In the genomic region with DNA sequence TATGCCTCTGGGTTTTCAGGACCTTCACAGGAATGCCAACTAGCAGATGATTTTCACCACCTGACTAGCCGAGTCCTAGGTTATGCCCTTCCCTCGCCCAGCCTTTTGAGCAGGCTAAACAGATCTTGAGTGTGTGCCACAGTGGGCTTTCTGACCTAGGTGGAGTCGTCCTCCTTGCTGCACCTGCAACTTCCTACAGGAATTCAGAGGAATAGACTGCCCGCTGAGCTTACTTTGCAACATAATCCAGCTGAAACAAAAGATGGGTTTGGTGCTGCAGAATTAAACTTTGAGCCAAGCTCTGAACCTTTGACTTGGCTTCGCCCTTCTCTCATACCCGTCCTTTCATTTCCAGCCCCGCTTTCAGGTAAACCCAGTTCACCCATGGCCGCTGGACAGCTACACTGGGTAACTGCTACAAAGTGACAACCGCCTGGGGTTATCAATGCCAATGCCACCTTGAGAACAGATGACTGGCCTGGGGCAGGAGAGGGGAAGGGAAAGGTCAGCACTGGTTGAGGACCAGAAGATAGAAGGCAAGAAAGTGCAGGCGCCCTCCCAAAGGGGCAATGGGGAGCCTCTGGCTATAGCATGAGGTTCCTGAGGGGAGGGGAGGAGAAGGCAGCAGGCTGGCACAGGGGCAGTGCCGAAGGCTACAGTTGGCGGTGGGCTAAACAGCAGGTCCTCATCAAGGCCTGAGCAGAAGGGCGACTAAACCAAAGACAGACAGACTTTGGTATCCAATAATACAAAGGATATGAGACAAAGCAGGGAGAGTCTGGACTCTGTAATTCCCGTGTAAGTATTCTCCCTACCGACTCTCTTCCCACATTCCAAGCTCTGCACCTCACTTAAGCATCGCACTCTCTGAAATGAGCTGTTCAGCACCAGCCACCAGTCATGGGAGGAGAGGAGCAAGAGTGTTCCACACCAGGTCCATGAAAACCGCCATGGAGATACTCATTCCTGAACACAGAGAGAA, we compare ENCODE assay signal across 12 mouse cellular contexts.
"Had no signal": no experiment of that assay in that cellular context is flagged by ENCODE, and none has a peak within 500 bp of the region (broad histone marks: within the 10 kb centered on the region; RNA-seq: fewer than 3 reads in every experiment).

No protein-coding gene starts in this region.

- H3K36me3 ChIP-seq: kidney, embryonic 15.5 days; limb, embryonic 10.5 days; liver, embryonic 13.5 days; lung, embryonic 15.5 days; midbrain, embryonic 13.5 days; stomach, embryonic 15.5 days had no signal

- H3K27ac ChIP-seq: kidney, embryonic 15.5 days; limb, embryonic 10.5 days; liver, embryonic 13.5 days; lung, embryonic 15.5 days; macrophage; midbrain, embryonic 13.5 days; stomach, embryonic 15.5 days had no signal

- H3K9ac ChIP-seq: kidney, embryonic 15.5 days; liver, embryonic 13.5 days; liver, postnatal 0 days; lung, embryonic 15.5 days; midbrain, embryonic 13.5 days; stomach, embryonic 15.5 days had no signal

- H3K4me3 ChIP-seq: kidney, embryonic 15.5 days; limb, embryonic 10.5 days; liver, embryonic 13.5 days; lung, embryonic 15.5 days; midbrain, embryonic 13.5 days; stomach, embryonic 15.5 days had no signal

- H3K9me3 ChIP-seq: kidney, embryonic 15.5 days; limb, embryonic 10.5 days; liver, embryonic 13.5 days; lung, embryonic 15.5 days; midbrain, embryonic 13.5 days; stomach, embryonic 15.5 days had no signal

- H3K4me2 ChIP-seq: kidney, embryonic 15.5 days; liver, embryonic 13.5 days; lung, embryonic 15.5 days; midbrain, embryonic 13.5 days; stomach, embryonic 15.5 days had no signal

- ATAC-seq: liver, postnatal 0 days; midbrain, embryonic 13.5 days had no signal

- DNase-seq: liver, embryonic 13.5 days; liver, postnatal 0 days; lung, postnatal 14 days; right cerebral cortex, postnatal 14 days; thymus, adult 2 months; thymus, postnatal 25 days had no signal

- H3K4me1 ChIP-seq: limb, embryonic 10.5 days; lung, embryonic 15.5 days; midbrain, embryonic 13.5 days; stomach, embryonic 15.5 days had no signal

- H3K27me3 ChIP-seq: kidney, embryonic 15.5 days; liver, embryonic 13.5 days; lung, embryonic 15.5 days; midbrain, embryonic 13.5 days; stomach, embryonic 15.5 days had no signal
